Mouse (Mus musculus): ENCODE data around the gene Adh5.

Gene Adh5

GRCm38 (mm10) chr3:138489327-138490033 lies 46.6 kb downstream of the Adh5 start, which contains the start of gene Metap1:
Gene Metap1, minus strand, starts transcription at chr3:138489515.
- Histone ChIP-seq H3K4me1 (replicated peaks; ENCODE audit: low read depth, low read length) (peaks cover 34% of the 10 kb centered on the region), H3K27me3 (ENCODE audit: insufficient read depth, low read length) (no peaks in the 10 kb centered on the region), H3K9me3 (ENCODE audit: low read length) (peaks cover 5% of the 10 kb centered on the region; the same call in 1 of the 2 replicates), H3K36me3 (ENCODE audit: insufficient read depth, low read length) (peaks cover 23% of the 10 kb centered on the region), H3K4me3 (replicated peaks; ENCODE audit: low read length) (peak within 1 kb of the TSS; percentile 91)
- no peak for TF ChIP-seq NANOG (IDR thresholded peaks at IDR 0.05; ENCODE audit: borderline replicate concordance, low read length)
- no peak for TF ChIP-seq POU5F1 (IDR thresholded peaks at IDR 0.05; ENCODE audit: borderline replicate concordance, low read length)
- no peak for TF ChIP-seq CTCF (conservative IDR thresholded peaks at IDR 0.05; ENCODE audit: low read length)

GRCm38 (mm10) chr3:138490034-138490337 lies 47.1 kb downstream of the Adh5 start:
- Histone ChIP-seq H3K27me3 (ENCODE audit: insufficient read depth, low read length) (peaks cover 2% of the 10 kb centered on the region; the same call in 1 of the 2 replicates), H3K4me3 (replicated peaks; ENCODE audit: low read length) (peak overlapping the region; percentile 80)

DNA sequence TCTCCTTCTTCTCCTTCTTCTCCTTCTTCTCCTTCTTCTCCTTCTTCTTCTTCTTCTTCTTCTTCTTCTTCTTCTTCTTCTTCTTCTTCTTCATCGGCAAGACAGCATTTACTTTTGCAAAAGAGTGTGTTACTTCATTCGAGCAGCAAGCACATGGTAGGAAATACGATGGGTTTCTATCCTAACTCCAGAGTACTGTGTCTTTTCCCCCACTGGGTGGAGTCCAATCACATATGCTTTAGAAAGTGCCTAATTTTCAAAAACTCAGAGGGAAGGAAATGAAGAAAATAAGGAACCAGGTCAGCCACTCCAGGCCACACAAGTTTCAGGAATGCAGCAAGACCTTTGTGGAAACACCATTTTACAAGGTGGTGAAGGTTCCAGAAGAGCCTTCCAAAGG lies 50.8 kb downstream of the Adh5 start:
- peaks cover 4% of the 10 kb centered on the region; the same call in 1 of the 2 replicates for H3K4me1 ChIP-seq (replicated peaks; ENCODE audit: low read depth, low read length)
- no peak for TF ChIP-seq POU5F1 (IDR thresholded peaks at IDR 0.05; ENCODE audit: borderline replicate concordance, low read length)
- no peak for TF ChIP-seq NANOG (IDR thresholded peaks at IDR 0.05; ENCODE audit: borderline replicate concordance, low read length)
- TF ChIP-seq CTCF (conservative IDR thresholded peaks at IDR 0.05; ENCODE audit: low read length), result no peak
- H3K36me3 ChIP-seq (ENCODE audit: insufficient read depth, low read length), result no peaks in the 10 kb centered on the region
- H3K4me3 ChIP-seq (replicated peaks; ENCODE audit: low read length), result no peak overlapping the region
- peaks cover 21% of the 10 kb centered on the region; the same call in 1 of the 2 replicates for H3K9me3 ChIP-seq (ENCODE audit: low read length)
- H3K27me3 ChIP-seq (ENCODE audit: insufficient read depth, low read length), result peaks cover 4% of the 10 kb centered on the region; the same call in 1 of the 2 replicates

More at GRCm38 (mm10) chr3:138490034-138490337, 47.1 kb downstream of the Adh5 start:
- Histone ChIP-seq H3K4me1 (replicated peaks; ENCODE audit: low read depth, low read length) (peaks cover 29% of the 10 kb centered on the region), H3K9me3 (ENCODE audit: low read length) (peaks cover 5% of the 10 kb centered on the region; the same call in 1 of the 2 replicates), H3K36me3 (ENCODE audit: insufficient read depth, low read length) (peaks cover 18% of the 10 kb centered on the region)
- TF ChIP-seq CTCF (conservative IDR thresholded peaks at IDR 0.05; ENCODE audit: low read length), result no peak
- TF ChIP-seq POU5F1 (IDR thresholded peaks at IDR 0.05; ENCODE audit: borderline replicate concordance, low read length), result no peak
- TF ChIP-seq NANOG (IDR thresholded peaks at IDR 0.05; ENCODE audit: borderline replicate concordance, low read length), result no peak

GRCm38 (mm10) chr3:138494565-138494964 lies 51.7 kb downstream of the Adh5 start:
- H3K4me1 ChIP-seq (replicated peaks; ENCODE audit: low read depth, low read length), result peaks cover 4% of the 10 kb centered on the region; the same call in 1 of the 2 replicates
- H3K4me3 ChIP-seq (replicated peaks; ENCODE audit: low read length), result no peak overlapping the region
- peaks cover 21% of the 10 kb centered on the region; the same call in 1 of the 2 replicates for H3K9me3 ChIP-seq (ENCODE audit: low read length)
- peaks cover 4% of the 10 kb centered on the region; the same call in 1 of the 2 replicates for H3K27me3 ChIP-seq (ENCODE audit: insufficient read depth, low read length)
- TF ChIP-seq CTCF (conservative IDR thresholded peaks at IDR 0.05; ENCODE audit: low read length) (no peak), NANOG (IDR thresholded peaks at IDR 0.05; ENCODE audit: borderline replicate concordance, low read length) (no peak), POU5F1 (IDR thresholded peaks at IDR 0.05; ENCODE audit: borderline replicate concordance, low read length) (no peak)
- no peaks in the 10 kb centered on the region for H3K36me3 ChIP-seq (ENCODE audit: insufficient read depth, low read length)

- peaks cover 4% of the 10 kb centered on the region; the same call in 1 of the 2 replicates for H3K27me3 ChIP-seq (ENCODE audit: insufficient read depth, low read length)
- H3K9me3 ChIP-seq (ENCODE audit: low read length), result peaks cover 21% of the 10 kb centered on the region; the same call in 1 of the 2 replicates
- TF ChIP-seq NANOG (IDR thresholded peaks at IDR 0.05; ENCODE audit: borderline replicate concordance, low read length) (no peak), CTCF (conservative IDR thresholded peaks at IDR 0.05; ENCODE audit: low read length) (no peak), POU5F1 (IDR thresholded peaks at IDR 0.05; ENCODE audit: borderline replicate concordance, low read length) (no peak)
- no peak overlapping the region for H3K4me3 ChIP-seq (replicated peaks; ENCODE audit: low read length)
- H3K4me1 ChIP-seq (replicated peaks; ENCODE audit: low read depth, low read length), result peaks cover 3% of the 10 kb centered on the region; the same call in 1 of the 2 replicates
- no peaks in the 10 kb centered on the region for H3K36me3 ChIP-seq (ENCODE audit: insufficient read depth, low read length)
Observed at GRCm38 (mm10) chr3:138495166-138496145, 52.6 kb downstream of the Adh5 start.

- TF ChIP-seq POU5F1 (IDR thresholded peaks at IDR 0.05; ENCODE audit: borderline replicate concordance, low read length) (no peak), CTCF (conservative IDR thresholded peaks at IDR 0.05; ENCODE audit: low read length) (no peak), NANOG (IDR thresholded peaks at IDR 0.05; ENCODE audit: borderline replicate concordance, low read length) (no peak)
- peaks cover 3% of the 10 kb centered on the region; the same call in 1 of the 2 replicates for H3K4me1 ChIP-seq (replicated peaks; ENCODE audit: low read depth, low read length)
Observed at GRCm38 (mm10) chr3:138498731-138499130, 55.8 kb downstream of the Adh5 start.

GRCm38 (mm10) chr3:138499854-138500740 lies 57.2 kb downstream of the Adh5 start:
- Histone ChIP-seq H3K27me3 (ENCODE audit: insufficient read depth, low read length) (peaks cover under 1% of the 10 kb centered on the region; the same call in 1 of the 2 replicates), H3K36me3 (ENCODE audit: insufficient read depth, low read length) (no peaks in the 10 kb centered on the region), H3K4me1 (replicated peaks; ENCODE audit: low read depth, low read length) (peaks cover 3% of the 10 kb centered on the region; the same call in 1 of the 2 replicates), H3K4me3 (replicated peaks; ENCODE audit: low read length) (no peak overlapping the region), H3K9me3 (ENCODE audit: low read length) (peaks cover 16% of the 10 kb centered on the region; the same call in 1 of the 2 replicates)
- TF ChIP-seq NANOG (IDR thresholded peaks at IDR 0.05; ENCODE audit: borderline replicate concordance, low read length), result no peak
- TF ChIP-seq POU5F1 (IDR thresholded peaks at IDR 0.05; ENCODE audit: borderline replicate concordance, low read length), result no peak
- TF ChIP-seq CTCF (conservative IDR thresholded peaks at IDR 0.05; ENCODE audit: low read length), result no peak

More at GRCm38 (mm10) chr3:138498731-138499130, 55.8 kb downstream of the Adh5 start:
- Histone ChIP-seq H3K9me3 (ENCODE audit: low read length) (peaks cover 16% of the 10 kb centered on the region; the same call in 1 of the 2 replicates), H3K27me3 (ENCODE audit: insufficient read depth, low read length) (peaks cover 4% of the 10 kb centered on the region; the same call in 1 of the 2 replicates), H3K4me3 (replicated peaks; ENCODE audit: low read length) (no peak overlapping the region), H3K36me3 (ENCODE audit: insufficient read depth, low read length) (no peaks in the 10 kb centered on the region)

Data from E14TG2a.4 (cell line).